Mouse (Mus musculus) embryonic facial prominence, embryonic 11.5 days (tissue): ENCODE data around the gene Prmt2. TPM values are rescaled to one million over a fixed set of nuclear protein-coding genes. Genes with fewer than 3 reads are reported as not detected.

Experiments
- ATAC-seq: fragments of 200-750 bp; cut with Nextera tagmentation; replicated peaks from 2 replicates; pipeline ENCODE4 v1.8.0; 2017; ENCODE audit warnings: low read depth; ENCODE audit not compliant: insufficient number of reproducible peaks, low FRiP score, low TSS enrichment
- DNase-seq: peaks from one replicate; pipeline ENCODE4 v3.0.0-alpha.2; 2015; ENCODE audit warnings: low spot score
- H3K27ac ChIP-seq: fragments of 300-500 bp; sonication (generic); replicated peaks from 2 replicates; pipeline ENCODE4 v1.5.1; 2014; ENCODE audit warnings: mild to moderate bottlenecking, low read depth, low read length, control low read depth
- H3K27me3 ChIP-seq: fragments of 300-500 bp; sonication (generic); 2 replicates; pipeline ENCODE4 v1.6.1; 2014; ENCODE audit warnings: mild to moderate bottlenecking, low read length, moderate library complexity, mixed read lengths; ENCODE audit not compliant: control insufficient read depth, insufficient read depth
- H3K36me3 ChIP-seq: fragments of 300-500 bp; sonication (generic); replicated peaks from 2 replicates; pipeline ENCODE4 v1.6.1; 2014; ENCODE audit warnings: low read depth, mild to moderate bottlenecking, low read length, moderate library complexity, mixed read lengths; ENCODE audit not compliant: control insufficient read depth, insufficient read depth
- H3K4me1 ChIP-seq: fragments of 300-500 bp; sonication (generic); 2 replicates; pipeline ENCODE4 v1.6.1; 2014; ENCODE audit warnings: low read length, mixed read lengths; ENCODE audit not compliant: control insufficient read depth, insufficient read depth
- H3K4me2 ChIP-seq: fragments of 300-500 bp; sonication (generic); 2 replicates; pipeline ENCODE4 v1.6.1; 2014; ENCODE audit warnings: low read depth, mild to moderate bottlenecking, control low read depth, low read length, moderate library complexity
- H3K4me3 ChIP-seq: fragments of 300-500 bp; sonication (generic); 2 replicates; pipeline ENCODE4 v1.5.1; 2014; ENCODE audit warnings: low read depth, low read length, control low read depth
- H3K9ac ChIP-seq: fragments of 300-500 bp; sonication (generic); replicated peaks from 2 replicates; pipeline ENCODE4 v1.6.1; 2014; ENCODE audit warnings: mild to moderate bottlenecking, control low read depth, low read length
- H3K9me3 ChIP-seq: fragments of 300-500 bp; sonication (generic); replicated peaks from 2 replicates; pipeline ENCODE4 v1.6.1; 2016; ENCODE audit warnings: mild to moderate bottlenecking, low read length, inconsistent platforms, mixed read lengths; ENCODE audit not compliant: control insufficient read depth
- WGBS: fragments of 180-500 bp; shearing (Covaris S2); extraction: QIAGEN DNeasy Blood & Tissue Kit; methylation state at CpG from one replicate; pipeline ENCODE4 v1.1.7; 2014; 5-methylcytosine and 5-hydroxymethylcytosine counted together
- polyA plus RNA-seq: library from polyadenylated mRNA; unstranded; fragments of >200 nt; fragmentation: Nextera tagmentation; extraction: Ambion mirVana; gene quantifications from 2 replicates; pipeline ENCODE4 v1.2.1, GENCODE M21; 2014

Gene Prmt2
- polyA plus RNA-seq, 1 experiment from 2014 or later = 65.3 TPM

DNA sequence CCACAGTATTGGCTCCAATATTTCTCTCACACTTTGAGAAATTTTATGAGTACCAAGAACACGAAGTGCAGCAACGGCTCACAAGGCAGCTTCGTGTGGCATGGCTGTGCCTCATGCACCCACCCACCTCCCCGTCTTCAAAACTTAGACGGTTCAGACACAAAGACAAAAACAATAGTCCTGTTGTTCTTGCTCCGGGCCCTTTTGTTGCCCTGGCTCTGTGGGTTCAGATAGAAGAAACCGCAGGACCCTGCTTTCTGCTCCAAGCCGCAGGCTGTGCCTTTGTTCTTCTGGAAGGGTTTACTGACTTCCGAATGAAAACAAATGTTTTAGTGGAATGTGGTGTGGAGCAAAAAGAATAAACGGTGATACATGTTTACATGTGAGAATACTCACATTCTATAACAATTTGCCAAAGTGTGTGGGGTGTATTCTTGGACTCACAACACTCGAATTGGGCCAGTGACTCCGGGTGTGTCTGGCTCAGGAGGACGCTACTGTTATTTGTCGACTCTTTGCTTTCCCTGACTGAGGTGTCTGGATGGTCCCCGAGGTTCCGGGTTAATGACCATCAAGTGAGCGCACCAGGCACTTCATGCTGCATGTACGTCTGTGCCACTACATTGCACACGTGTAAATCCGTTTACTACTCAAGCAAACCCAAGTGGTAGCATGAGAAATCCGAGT lies 10.4 kb upstream of the Prmt2 start:
- DNase-seq (peak; percentile 21), ATAC-seq (no peak)
- Histone ChIP-seq H3K4me2 (no peak overlapping the region), H3K27me3 (no peaks in the 10 kb centered on the region), H3K27ac (no peak overlapping the region), H3K4me1 (no peaks in the 10 kb centered on the region), H3K4me3 (no peak overlapping the region), H3K36me3 (no peaks in the 10 kb centered on the region), H3K9me3 (no peaks in the 10 kb centered on the region), H3K9ac (no peak overlapping the region)
- 37% methylated on average over 21 of the region's 21 CpGs for WGBS

GRCm38 (mm10) chr10:76246601-76247000 lies 8.9 kb upstream of the Prmt2 start:
- H3K27me3 ChIP-seq = no peaks in the 10 kb centered on the region
- 46% methylated on average over 4 of the region's 4 CpGs for WGBS
- H3K27ac ChIP-seq = no peak overlapping the region

GRCm38 (mm10) chr10:76245106-76245505 lies 7.4 kb upstream of the Prmt2 start:
- Histone ChIP-seq H3K4me2 (no peak overlapping the region), H3K4me1 (no peaks in the 10 kb centered on the region), H3K36me3 (no peaks in the 10 kb centered on the region), H3K4me3 (no peak overlapping the region), H3K27ac (no peak overlapping the region), H3K9me3 (no peaks in the 10 kb centered on the region), H3K9ac (no peak overlapping the region), H3K27me3 (no peaks in the 10 kb centered on the region)
- WGBS = 84% methylated on average over 2 of the region's 2 CpGs
- no peak for DNase-seq
- ATAC-seq = no peak

More at GRCm38 (mm10) chr10:76246601-76247000, 8.9 kb upstream of the Prmt2 start:
- Histone ChIP-seq H3K9me3 (no peaks in the 10 kb centered on the region), H3K4me2 (no peak overlapping the region), H3K4me1 (no peaks in the 10 kb centered on the region), H3K36me3 (no peaks in the 10 kb centered on the region), H3K4me3 (no peak overlapping the region), H3K9ac (no peak overlapping the region)
- ATAC-seq = no peak
- DNase-seq = no peak

GRCm38 (mm10) chr10:76239401-76239800 lies 1.7 kb upstream of the Prmt2 start:
- no peak overlapping the region for H3K4me2 ChIP-seq
- no peaks in the 10 kb centered on the region for H3K27me3 ChIP-seq
- no peak overlapping the region for H3K9ac ChIP-seq
- H3K36me3 ChIP-seq = no peaks in the 10 kb centered on the region
- WGBS = 67% methylated on average over 4 of the region's 4 CpGs
- H3K9me3 ChIP-seq = no peaks in the 10 kb centered on the region
- H3K4me1 ChIP-seq = no peaks in the 10 kb centered on the region
- no peak for DNase-seq
- H3K4me3 ChIP-seq = no peak overlapping the region
- ATAC-seq = no peak
- no peak overlapping the region for H3K27ac ChIP-seq

DNA sequence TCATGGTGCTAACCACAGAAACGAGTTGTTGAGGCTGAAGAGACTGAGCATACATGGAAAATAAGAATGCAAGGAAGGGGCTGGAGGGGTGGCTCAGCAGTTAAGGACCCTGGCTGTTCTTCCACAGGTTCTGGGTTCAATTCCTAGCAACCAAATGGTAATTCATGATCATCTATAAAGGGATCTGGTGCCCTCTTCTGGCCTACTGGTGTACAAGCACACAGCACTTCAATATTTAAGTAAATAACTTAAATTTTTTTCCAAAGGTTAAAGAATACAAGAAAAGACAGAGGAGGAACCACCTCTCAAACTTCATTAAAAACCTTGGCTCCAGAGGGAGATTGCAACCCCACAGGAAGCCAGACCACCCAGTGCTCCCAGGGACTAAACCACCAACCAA lies 8.0 kb downstream of the Prmt2 start:
- no peak for DNase-seq
- ATAC-seq = no peak
- WGBS = 61% methylated on average over 1 of the region's 1 CpGs

GRCm38 (mm10) chr10:76225944-76226343 lies 11.7 kb downstream of the Prmt2 start:
- Histone ChIP-seq H3K27ac (no peak overlapping the region), H3K4me3 (no peak overlapping the region), H3K4me2 (no peak overlapping the region), H3K9ac (no peak overlapping the region), H3K4me1 (no peaks in the 10 kb centered on the region), H3K27me3 (no peaks in the 10 kb centered on the region), H3K36me3 (peaks cover 2% of the 10 kb centered on the region; the same call in 1 of the 2 replicates), H3K9me3 (no peaks in the 10 kb centered on the region)
- ATAC-seq (no peak), DNase-seq (no peak)
- 94% methylated on average over 11 of the region's 11 CpGs for WGBS

More for the DNA sequence above, 8.0 kb downstream of the Prmt2 start:
- Histone ChIP-seq H3K27ac (no peak overlapping the region), H3K9me3 (no peaks in the 10 kb centered on the region), H3K9ac (no peak overlapping the region), H3K36me3 (no peaks in the 10 kb centered on the region), H3K4me1 (no peaks in the 10 kb centered on the region), H3K27me3 (no peaks in the 10 kb centered on the region), H3K4me2 (no peak overlapping the region), H3K4me3 (no peak overlapping the region)

- H3K27ac ChIP-seq = no peak overlapping the region
- WGBS = 81% methylated on average over 9 of the region's 9 CpGs
- no peak overlapping the region for H3K9ac ChIP-seq
- ATAC-seq = no peak
- H3K4me2 ChIP-seq = no peak overlapping the region
- no peak for DNase-seq
- no peak overlapping the region for H3K4me3 ChIP-seq
- H3K27me3 ChIP-seq = no peaks in the 10 kb centered on the region
- no peaks in the 10 kb centered on the region for H3K4me1 ChIP-seq
- no peaks in the 10 kb centered on the region for H3K9me3 ChIP-seq
- H3K36me3 ChIP-seq = peaks cover 18% of the 10 kb centered on the region
Measured at GRCm38 (mm10) chr10:76218240-76218639, 19.4 kb downstream of the Prmt2 start.

GRCm38 (mm10) chr10:76217056-76217455 lies 20.6 kb downstream of the Prmt2 start:
- ATAC-seq (no peak), DNase-seq (no peak)
- WGBS = 97% methylated on average over 17 of the region's 17 CpGs
- H3K4me1 ChIP-seq = no peaks in the 10 kb centered on the region
- no peak overlapping the region for H3K9ac ChIP-seq
- no peak overlapping the region for H3K4me3 ChIP-seq
- H3K36me3 ChIP-seq = peaks cover 15% of the 10 kb centered on the region
- H3K27ac ChIP-seq = no peak overlapping the region
- H3K4me2 ChIP-seq = no peak overlapping the region
- no peaks in the 10 kb centered on the region for H3K27me3 ChIP-seq
- no peaks in the 10 kb centered on the region for H3K9me3 ChIP-seq
